Mouse (Mus musculus): ENCODE measurements around the gene Il33. TPM values are rescaled to one million over a fixed set of nuclear protein-coding genes. Genes with fewer than 3 reads are reported as not detected.
"Not testable (repeated sequence)": the region's sequence is repeated elsewhere in the genome, so short reads cannot be mapped to it uniquely, and the experiment has no call there.

The Il33 gene
- total RNA-seq, 2 experiments from 2014 or later: 26.7 to 29.6 TPM

DNA sequence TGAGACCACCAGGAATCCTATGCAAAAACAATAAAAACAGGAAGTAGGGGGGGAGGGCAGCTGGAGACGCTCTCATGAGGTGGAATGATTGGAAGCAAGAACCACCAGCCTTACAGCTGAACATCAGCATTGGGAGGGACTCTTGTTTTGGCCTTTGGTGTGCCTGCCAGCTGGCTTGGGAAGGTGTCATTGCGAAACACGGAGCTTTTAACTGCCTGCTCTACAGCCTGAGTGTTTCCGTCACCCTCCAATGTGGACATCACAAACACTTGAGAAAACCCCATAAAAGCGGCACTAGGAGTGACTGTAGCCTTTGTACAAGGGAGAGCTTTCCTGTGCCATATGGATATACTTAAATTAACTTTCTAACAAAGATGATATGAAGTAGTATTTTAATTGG lies 5.4 kb downstream of the Il33 start:
- DNase-seq (ENCODE audit: low spot score in 2 of 2): peak in 1 of 2 experiments; percentile 18

DNA sequence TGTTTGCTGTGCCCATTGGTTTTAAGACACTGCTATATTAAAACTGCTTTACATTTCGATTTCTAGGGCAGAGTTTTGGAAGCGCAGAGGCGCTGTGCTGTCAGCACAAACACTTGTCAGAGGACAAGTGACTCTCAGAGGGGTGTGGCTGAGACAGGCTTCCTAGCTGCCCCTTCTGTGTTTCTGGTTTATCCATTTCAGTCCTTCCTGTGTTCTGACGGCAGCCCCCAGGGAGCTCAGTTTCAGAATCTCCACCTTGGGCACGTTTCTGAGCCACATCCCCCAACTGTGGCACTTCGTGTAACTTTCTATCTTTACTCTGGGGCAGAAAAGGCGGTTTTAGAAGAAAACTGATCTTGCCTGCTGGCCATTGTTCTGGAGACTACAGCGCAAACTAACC lies 12.5 kb downstream of the Il33 start:
- DNase-seq (ENCODE audit: low spot score in 2 of 2): no peak

DNA sequence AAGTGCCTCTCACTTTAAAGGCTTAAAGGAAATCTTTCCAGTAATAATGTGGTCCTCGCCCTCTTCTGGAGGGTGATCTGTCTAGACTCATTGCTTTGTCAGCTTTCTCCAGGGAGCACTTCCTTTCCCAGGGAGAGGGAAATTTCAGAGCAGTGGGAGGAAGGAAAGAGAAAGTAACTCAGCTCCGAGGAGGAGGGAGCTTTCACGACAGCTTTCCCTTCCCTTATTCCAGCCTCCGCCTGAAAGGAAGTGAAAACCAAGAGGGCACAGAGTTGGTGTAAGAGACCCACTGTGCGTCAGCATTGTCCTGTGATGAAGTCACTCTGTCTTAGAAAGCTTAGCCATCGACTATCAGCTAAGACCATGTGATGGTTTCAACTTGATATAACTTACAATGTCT lies 15.3 kb downstream of the Il33 start:
- no peak for DNase-seq (ENCODE audit: low spot score in 2 of 2)

DNA sequence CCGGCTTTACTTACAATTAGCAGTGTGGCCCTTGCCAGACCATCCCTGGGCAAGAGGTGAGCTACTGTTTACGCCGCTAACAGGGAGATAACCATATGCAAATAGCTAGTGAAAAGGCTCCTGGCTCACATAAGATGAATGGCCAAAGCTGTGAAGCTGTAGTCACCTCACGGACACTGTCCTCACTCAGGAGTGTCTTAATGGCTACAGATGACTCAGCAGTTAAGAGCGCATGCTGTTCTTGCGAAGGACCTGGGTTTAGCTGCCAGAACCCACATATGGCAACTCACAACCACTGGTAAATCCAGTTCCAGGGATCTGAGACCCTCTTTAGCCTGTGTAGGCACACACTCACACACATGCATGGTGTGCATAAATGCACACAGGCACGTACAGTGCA lies 16.3 kb downstream of the Il33 start:
- DNase-seq (ENCODE audit: low spot score in 2 of 2): no peak

DNA sequence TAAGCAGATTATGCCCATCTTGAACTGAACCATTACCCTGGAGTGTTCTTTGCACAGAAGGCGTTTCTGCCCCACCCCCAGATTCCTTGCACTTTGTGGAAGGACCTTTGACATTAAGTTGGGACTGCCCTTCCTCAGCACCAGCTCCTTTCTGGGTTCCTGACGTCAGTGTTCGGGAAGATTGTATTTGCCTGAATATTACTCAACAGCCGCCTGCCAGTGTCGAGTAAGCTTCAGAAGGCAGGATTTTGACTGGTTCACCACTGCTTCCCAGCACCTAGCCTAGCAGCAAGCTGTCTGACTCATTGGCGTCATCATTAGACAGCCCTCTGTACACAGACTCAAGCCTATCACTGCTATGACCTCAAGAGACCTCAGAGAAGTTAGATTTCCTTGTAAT lies 17.4 kb downstream of the Il33 start:
- DNase-seq (ENCODE audit: low spot score in 2 of 2): no peak

DNA sequence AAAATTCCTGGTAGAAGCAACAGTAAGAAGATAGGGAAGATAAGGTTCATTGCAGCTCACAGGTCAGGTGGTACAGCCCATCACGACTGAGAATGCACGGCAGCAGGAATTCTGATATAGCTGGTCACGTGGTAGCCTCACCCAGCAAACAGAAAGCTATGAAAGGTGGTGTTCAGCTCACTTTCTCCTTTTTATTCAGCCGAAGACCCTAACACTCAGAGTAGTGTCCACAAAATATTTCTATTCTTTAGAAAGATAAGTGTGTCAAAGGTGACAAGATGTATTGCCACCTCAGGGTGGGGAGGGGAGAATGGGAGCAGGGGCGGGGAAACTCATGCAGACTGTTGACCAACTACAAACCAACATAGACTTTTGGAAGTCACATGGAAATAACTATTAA lies 19.5 kb downstream of the Il33 start:
- DNase-seq (ENCODE audit: low spot score in 2 of 2): no peak

DNA sequence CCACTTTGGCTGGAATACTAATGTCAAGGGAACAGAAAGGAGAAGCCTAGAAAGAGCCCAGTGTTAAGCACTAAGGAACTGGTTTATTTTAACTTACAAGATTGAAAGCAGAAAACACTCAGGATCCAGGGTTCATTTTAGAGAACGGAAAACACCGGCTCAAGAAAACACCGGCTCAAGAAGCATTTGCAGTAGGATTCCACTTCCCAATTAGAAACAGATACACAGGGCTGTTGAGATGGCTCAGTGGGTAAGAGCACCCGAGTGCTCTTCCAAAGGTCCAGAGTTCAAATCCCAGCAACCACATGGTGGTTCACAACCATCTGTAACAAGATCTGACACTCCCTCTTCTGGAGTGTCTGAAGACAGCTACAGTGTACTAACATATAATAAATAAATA lies 20.0 kb downstream of the Il33 start:
- DNase-seq (ENCODE audit: low spot score in 2 of 2): not testable (repeated sequence)

DNA sequence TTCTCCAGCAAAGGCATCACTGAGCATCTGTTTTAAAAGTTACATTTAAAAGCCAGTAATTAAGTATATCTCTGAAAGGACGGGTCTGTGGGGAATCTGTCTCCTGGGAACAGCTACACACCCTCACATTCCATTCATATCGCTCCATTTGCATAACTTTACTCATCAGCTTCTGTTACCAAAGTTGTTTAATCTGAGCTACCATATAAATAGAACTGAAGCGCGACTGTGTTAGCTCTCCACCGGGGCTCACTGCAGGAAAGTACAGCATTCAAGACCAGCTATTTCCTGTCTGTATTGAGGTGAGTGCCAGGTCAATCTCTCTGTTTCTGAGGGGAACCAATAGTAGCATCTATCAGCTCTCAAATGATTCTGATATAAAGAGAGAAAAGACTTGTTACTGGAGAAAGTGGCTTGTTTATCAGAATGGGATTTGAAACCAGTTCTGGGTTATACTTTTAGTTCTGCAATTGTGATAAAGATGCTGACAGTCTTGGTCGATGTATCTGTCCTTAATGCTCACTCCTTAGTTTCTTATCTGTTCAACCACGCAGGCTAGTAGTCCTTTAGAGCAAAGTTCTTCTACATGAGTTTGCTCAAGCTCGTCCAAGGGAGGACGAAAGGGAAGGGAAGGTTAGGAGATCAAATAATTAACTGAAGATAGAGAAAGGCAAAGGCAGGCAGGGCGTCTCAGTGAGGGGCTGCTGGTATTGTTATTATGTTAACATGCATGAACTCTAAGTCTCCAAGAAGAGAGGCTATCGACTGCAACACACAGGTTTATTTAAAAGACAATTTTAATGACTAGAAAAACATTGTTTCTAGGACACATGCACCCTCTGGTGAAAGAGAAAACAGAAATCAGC lies 20.9 kb downstream of the Il33 start:
- DNase-seq (ENCODE audit: low spot score in 2 of 2): no peak

DNA sequence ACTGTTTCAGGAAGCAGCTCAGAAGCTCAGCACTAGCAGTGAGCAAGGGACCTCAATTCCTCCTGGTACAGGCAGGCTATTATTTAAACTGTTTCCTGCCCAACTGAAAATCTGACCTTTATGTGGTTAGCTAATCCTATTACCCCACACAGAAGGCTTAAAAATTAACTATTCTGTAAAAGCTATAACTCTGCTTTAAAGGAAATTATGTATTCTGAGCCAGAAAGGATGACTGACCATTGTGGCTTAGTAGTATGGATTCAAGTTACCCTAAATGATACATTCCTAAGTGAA lies 21.5 kb downstream of the Il33 start:
- DNase-seq (ENCODE audit: low spot score in 2 of 2): no peak

DNA sequence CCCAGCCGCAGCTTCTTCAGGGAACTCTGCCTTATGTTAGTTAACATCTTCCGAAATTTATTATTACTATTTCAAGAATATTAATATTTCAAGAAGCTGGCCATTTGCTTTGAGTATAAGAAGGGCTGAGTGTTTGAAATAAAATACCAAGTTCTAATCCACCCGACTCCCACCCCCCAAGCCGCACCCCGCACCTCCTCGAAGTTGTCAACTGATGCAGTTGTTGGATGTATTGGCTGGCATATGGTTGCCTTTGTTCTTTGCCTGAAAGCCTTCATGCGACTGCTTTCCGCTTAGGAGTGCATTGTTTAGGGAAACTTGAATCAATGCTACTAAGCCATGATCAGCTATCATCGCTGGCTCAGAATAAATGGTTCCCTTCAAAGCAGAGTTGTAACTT lies 22.1 kb downstream of the Il33 start:
- no peak for DNase-seq (ENCODE audit: low spot score in 2 of 2)

DNA sequence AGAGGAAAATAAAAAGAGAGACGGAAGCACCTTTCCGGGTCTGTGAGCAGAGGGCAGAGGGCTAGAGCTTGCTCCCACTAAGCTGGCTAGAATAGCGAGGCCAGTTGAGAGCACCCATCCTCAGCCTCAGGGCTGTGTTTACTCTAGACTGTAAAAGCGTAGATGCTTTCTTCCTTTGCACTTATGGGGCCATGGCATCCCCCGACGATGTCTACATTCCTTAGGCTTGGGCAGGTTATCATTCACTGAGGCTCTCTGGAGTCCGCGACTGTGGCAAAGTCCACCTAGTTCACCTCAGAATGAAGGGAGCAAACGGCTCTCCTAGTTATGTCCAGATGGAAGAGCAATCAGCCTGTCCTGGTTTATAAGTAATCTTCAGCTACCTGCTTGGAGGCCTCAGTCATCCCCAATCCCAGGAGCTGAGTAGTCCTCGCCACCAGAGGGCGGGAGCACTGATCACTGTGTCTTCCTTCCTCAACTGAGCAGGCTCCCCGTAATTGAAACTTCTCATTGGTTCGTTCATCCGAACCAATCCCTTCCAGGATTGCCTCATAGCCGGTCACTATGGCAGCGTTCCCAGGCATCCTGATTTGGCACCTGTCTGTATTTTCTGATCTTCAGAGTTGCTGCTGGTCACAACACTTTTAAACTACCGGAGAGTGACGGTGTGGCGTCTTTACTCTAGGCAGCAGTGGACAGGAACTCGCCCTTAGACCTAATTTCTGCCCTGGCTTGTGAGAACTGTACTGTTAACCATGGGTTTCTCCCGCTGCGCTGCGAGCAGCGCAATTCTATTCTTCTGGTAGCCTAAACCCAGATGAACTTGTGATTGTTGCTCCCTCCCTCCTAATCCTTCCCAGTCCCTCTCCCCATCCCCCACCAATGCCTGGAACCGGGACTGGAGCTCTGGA lies 23.2 kb downstream of the Il33 start:
- DNase-seq (ENCODE audit: low spot score in 2 of 2): peak in 1 of 2 experiments; percentile 43

DNA sequence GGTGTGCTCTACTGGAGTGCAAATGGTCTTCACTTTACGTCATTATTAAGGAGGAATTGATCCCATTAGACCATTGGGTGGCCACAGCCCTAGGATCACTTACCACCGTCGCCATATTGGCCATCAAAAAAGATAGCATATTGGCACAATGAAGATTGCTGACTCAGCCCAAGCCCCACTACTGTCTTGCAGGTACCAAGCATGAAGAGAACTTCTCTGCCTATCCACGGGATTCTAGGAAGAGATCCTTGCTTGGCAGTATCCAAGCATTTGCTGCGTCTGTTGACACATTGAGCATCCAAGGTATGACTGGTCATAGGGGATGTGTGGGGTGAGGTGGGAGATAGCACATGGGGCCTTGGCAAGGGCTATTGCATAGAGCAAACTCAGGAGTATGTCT lies 27.6 kb downstream of the Il33 start:
- DNase-seq (ENCODE audit: low spot score in 2 of 2): no peak

DNA sequence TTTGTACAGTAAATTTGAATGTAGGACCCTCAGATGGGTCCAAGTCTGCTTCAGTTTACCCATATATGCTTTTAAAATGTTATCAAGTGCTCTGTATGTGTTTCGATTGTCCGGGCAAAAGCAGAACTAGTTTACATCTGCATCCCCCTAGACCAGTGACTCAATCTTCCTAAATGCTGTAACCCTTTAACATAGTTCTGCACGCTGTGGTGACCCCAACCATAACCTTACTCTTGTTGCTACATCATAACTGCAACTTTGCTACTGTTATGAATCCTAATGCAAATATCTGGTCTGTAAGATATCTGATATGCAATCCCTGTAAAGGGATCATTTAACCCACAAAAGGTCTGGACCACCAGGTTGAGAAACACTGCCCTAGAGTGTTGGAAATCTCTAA lies 28.9 kb downstream of the Il33 start:
- no peak for DNase-seq (ENCODE audit: low spot score in 2 of 2)

DNA sequence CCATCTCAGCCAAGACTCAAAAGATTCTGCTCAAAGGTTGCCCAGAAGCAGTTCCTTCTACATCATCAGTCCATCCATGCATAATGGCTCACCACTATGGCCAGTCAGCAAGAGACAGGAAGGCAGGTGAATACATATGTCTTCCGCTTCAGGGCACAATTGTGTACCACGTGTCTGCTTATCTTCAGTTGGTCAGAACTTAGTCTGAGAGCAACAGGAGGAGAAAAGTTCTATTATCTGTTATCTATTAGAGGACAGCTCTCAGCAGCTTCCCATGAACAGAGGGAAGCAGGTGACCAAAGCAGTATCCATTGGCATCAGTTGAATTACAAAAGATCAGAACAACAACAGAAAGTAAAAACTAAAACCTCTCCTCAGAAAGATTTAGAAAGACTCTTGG lies 30.5 kb downstream of the Il33 start:
- no peak for DNase-seq (ENCODE audit: low spot score in 2 of 2)

DNA sequence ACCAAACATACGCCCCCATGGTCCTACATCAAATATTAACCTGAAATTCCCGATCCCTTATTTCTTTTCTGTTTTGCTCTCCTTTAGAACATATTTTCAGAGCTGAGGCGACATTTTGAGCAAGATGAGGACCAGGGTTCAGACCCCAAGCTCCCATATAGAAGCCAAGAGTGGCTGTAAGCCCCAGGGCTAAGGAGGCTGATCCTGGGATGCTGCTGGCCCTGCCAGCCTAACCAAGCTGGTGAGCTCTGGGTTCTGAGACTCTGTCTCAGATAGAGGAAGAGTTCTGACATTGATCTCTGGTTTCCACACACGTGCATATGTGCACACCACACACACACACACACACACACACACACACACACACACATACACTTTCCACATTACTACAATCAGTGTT lies 36.0 kb downstream of the Il33 start:
- DNase-seq (ENCODE audit: low spot score in 2 of 2): no peak

DNA sequence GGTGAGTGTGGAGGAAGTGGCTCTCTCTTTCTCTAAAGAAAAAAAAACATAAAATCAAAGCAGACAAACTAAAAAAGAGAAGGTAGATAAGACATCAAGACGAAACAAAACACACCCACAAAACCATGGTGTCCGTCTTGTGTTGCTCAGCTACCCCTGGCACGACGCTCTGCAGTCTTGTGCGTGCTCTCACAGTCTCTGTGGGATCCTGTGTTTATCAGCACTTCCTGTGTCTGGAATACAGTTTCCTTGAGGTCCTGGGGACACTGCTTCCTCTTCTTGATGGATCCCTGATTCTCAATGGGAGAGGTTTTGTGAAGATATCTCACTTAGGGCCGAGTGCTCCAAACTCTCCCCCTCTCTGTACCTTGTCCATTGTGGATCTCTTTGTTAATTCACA lies 36.9 kb downstream of the Il33 start:
- no peak for DNase-seq (ENCODE audit: low spot score in 2 of 2)

DNA sequence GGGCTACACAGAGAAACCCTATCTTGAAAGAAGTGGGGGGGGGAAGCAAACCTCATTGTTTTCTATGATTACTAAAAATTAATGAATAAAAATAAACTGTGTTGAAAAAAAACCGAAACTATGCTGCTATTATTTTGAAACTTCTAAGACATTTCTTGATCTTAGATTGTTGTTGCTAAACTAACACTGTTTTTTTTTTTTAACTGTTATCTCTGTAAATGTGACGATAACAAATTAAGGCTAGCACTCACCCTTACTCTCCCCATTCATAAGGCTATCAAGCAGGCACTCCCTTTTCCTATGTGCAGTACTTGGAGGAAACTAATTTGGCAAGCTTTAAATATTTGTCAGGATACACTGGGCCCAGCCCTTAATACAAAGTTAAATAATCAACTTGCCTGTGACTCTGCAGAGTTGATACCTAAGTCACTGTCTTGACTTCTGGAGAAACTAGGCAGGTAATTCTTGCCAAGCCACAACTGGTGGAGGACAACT lies 38.7 kb downstream of the Il33 start:
- no peak for DNase-seq (ENCODE audit: low spot score in 2 of 2)

DNA sequence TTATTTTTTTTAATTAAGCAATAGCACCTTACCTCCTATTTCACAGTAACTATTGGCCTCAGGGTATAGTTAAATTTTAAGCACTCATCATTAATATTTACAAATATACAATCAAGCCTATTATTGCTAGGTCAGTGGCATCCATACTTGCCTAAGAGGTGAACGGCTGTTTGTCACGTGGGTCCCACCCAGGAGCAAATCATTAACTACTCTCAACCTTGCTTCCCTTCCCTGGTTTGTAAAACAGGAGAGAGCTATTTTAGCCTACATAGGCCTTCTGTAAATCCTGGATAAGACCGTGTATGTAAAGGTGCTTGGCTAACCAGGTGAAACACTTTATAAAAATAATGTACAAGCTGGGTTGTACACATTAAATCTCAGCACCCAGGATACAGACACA lies 43.0 kb downstream of the Il33 start:
- DNase-seq (ENCODE audit: low spot score in 2 of 2): no peak

DNA sequence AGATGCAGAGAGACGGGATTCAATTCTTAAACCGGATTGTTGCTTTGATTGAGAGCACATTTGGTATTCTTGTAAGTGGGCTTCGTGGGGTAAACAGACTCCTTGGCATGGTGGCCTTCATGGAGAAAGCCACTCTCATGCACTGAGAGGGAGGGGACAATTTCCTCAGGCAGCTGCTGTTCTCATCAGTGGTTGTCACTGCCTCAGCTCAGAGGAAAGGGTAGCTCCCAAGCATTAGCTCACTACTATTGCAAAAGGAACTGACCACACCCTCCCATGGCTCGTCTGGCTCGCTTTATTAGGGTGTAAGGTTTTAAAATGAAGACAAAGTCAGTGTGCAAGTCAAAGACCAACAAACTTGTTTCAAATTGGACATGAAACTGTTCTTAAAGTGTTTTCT lies 48.5 kb downstream of the Il33 start:
- no peak for DNase-seq (ENCODE audit: low spot score in 2 of 2)

DNA sequence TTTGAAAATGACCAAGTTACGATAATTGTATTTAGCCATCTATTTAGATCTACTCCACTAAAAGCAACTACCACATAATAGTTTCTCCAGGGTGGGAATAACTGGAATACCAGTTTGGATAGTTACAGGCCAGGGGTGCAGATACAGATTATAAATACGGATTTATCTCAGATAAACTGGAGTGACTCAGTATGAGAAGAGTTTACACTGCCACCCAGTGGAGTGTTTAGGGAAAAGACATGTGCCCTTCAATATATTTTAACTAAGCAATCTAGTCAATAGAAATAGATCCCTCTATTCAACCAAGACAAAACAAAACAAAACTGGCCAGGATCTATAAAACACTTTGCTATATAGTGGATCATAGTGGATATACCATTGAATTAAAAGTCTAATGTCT lies 53.9 kb downstream of the Il33 start:
- no peak for DNase-seq (ENCODE audit: low spot score in 2 of 2)

DNA sequence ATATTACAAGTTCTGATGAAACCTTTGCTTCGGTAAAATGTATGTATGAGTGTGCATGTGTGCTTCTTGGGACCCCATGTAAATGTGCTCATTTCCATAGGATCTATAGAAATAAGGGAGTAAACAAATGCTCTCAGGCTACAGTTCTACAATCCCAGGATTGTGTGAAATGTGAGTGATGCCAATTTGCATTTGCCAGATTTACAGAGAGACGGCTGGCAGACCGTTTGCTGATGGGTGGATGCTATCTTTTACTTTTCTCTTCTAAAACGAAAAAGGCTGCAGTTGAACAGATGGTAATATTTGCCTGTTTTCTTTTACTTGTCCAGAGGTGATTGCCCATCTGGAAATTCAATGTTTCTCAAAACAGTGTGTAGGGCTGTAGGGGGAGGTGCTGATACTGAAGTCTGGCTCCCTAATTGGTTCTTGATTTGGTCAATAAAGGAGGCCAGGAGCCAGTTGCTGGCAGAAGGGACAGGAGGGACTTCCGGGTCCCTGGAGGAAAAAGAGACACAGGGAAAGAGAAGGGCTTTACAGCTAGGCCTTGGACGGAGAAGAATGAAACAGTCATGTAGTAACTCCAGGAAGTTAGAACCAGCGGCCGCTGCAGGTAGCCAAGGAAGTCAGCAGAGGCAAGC lies 54.7 kb downstream of the Il33 start:
- DNase-seq (ENCODE audit: low spot score in 2 of 2): no peak
